Mouse (Mus musculus) testis, adult 2 months (tissue): ENCODE data around the gene Card9. TPM values are rescaled to one million over a fixed set of nuclear protein-coding genes. Genes with fewer than 3 reads are reported as not detected.

ENCODE experiments used
- H3K27ac ChIP-seq: fragments of 200-500 bp; 2 replicates; pipeline ENCODE4 v1.5.1; 2012; ENCODE audit warnings: low read depth, low read length; ENCODE audit not compliant: control insufficient read depth, insufficient read depth
- H3K27me3 ChIP-seq: fragments of 200-500 bp; 2 replicates; pipeline ENCODE4 v1.6.1; 2012; ENCODE audit warnings: mild to moderate bottlenecking, low read length, moderate library complexity; ENCODE audit not compliant: control insufficient read depth, insufficient read depth
- H3K36me3 ChIP-seq: fragments of 200-500 bp; 2 replicates; pipeline ENCODE4 v1.6.1; 2012; ENCODE audit warnings: mild to moderate bottlenecking, low read length; ENCODE audit not compliant: control insufficient read depth, insufficient read depth
- H3K4me1 ChIP-seq: fragments of 200-500 bp; 2 replicates; pipeline ENCODE4 v1.6.1; 2012; ENCODE audit warnings: low read length; ENCODE audit not compliant: control insufficient read depth, insufficient read depth
- H3K4me3 ChIP-seq: fragments of 200-500 bp; 2 replicates; pipeline ENCODE4 v1.5.1; 2012; ENCODE audit warnings: low read depth, mild to moderate bottlenecking, low read length, moderate library complexity, mixed read lengths; ENCODE audit not compliant: control insufficient read depth
- CTCF ChIP-seq: fragments of 200-500 bp; IDR thresholded peaks from 2 replicates; pipeline ENCODE4 v1.5.1; 2012; ENCODE audit warnings: low read depth, mild to moderate bottlenecking, inconsistent platforms, low read length, moderate library complexity; ENCODE audit not compliant: control insufficient read depth, insufficient read depth, insufficient replicate concordance
- POLR2A ChIP-seq: fragments of 200-500 bp; IDR thresholded peaks from 2 replicates; pipeline ENCODE4 v1.6.1; 2012; ENCODE audit warnings: low read depth, mild to moderate bottlenecking, inconsistent platforms, low read length, moderate library complexity; ENCODE audit not compliant: control insufficient read depth
- polyA plus RNA-seq: library from polyadenylated mRNA; depleted of rRNA; stranded (reverse); fragments of >200 nt; gene quantifications from 2 replicates; pipeline ENCODE4 v1.2.3, GENCODE M21; 2012

Card9 gene
- polyA plus RNA-seq, 1 experiment = 0.75 TPM

- Histone ChIP-seq H3K4me1 (peaks cover 14% of the 10 kb centered on the region), H3K27me3 (no peaks in the 10 kb centered on the region), H3K4me3 (no peak overlapping the region), H3K36me3 (no peaks in the 10 kb centered on the region; the same call in 1 of the 2 replicates), H3K27ac (no peak overlapping the region)
- TF ChIP-seq POLR2A (no peak), CTCF (no peak)
Observed at GRCm38 (mm10) chr2:26353066-26353980, 7.4 kb downstream of the Card9 start.

- TF ChIP-seq POLR2A (no peak), CTCF (no peak)
- peak overlapping the region; percentile 94 for H3K4me3 ChIP-seq
- no peaks in the 10 kb centered on the region; the same call in 1 of the 2 replicates for H3K36me3 ChIP-seq
- H3K27ac ChIP-seq = 0 out of 2 replicates have a peak overlapping the region, but pooled peaks have one; percentile 40
- no peaks in the 10 kb centered on the region for H3K27me3 ChIP-seq
- H3K4me1 ChIP-seq = peaks cover 14% of the 10 kb centered on the region
Observed at GRCm38 (mm10) chr2:26352291-26352910, 8.3 kb downstream of the Card9 start.

GRCm38 (mm10) chr2:26351358-26352290 lies 9.1 kb downstream of the Card9 start, which contains the start of gene Dnlz:
Gene Dnlz (minus strand): TSS chr2:26352110.
- Histone ChIP-seq H3K36me3 (no peaks in the 10 kb centered on the region; the same call in 1 of the 2 replicates), H3K4me1 (peaks cover 14% of the 10 kb centered on the region), H3K27ac (peak within 1 kb of the TSS; percentile 79), H3K27me3 (no peaks in the 10 kb centered on the region), H3K4me3 (peak within 1 kb of the TSS; percentile 94)
- TF ChIP-seq CTCF (peak; percentile 50; the same call in 1 of the 2 replicates), POLR2A (peak; percentile 51; the same call in 1 of the 2 replicates)

- TF ChIP-seq CTCF (no peak), POLR2A (no peak)
- Histone ChIP-seq H3K4me3 (no peak overlapping the region), H3K27ac (no peak overlapping the region), H3K4me1 (peaks cover 14% of the 10 kb centered on the region), H3K36me3 (no peaks in the 10 kb centered on the region; the same call in 1 of the 2 replicates), H3K27me3 (no peaks in the 10 kb centered on the region)
Observed at GRCm38 (mm10) chr2:26348241-26348640, 12.5 kb downstream of the Card9 start.

- no peak overlapping the region for H3K4me3 ChIP-seq
- H3K36me3 ChIP-seq = no peaks in the 10 kb centered on the region
- no peaks in the 10 kb centered on the region for H3K27me3 ChIP-seq
- H3K27ac ChIP-seq = no peak overlapping the region
- H3K4me1 ChIP-seq = peaks cover 4% of the 10 kb centered on the region; the same call in 1 of the 2 replicates
- TF ChIP-seq CTCF (no peak), POLR2A (no peak)
Observed at GRCm38 (mm10) chr2:26342609-26343490, 17.9 kb downstream of the Card9 start.

GRCm38 (mm10) chr2:26342044-26342443 lies 18.7 kb downstream of the Card9 start:
- no peak for TF ChIP-seq POLR2A
- TF ChIP-seq CTCF = no peak
- Histone ChIP-seq H3K36me3 (no peaks in the 10 kb centered on the region), H3K4me3 (no peak overlapping the region), H3K4me1 (peaks cover 4% of the 10 kb centered on the region; the same call in 1 of the 2 replicates), H3K27ac (no peak overlapping the region), H3K27me3 (no peaks in the 10 kb centered on the region)
